Comparison of ENCODE assay signal across 11 mouse cellular contexts in genomic region chr3:145654028-145654427, GRCm38 (mm10). TPM values are rescaled to one million over a fixed set of nuclear protein-coding genes. Genes with fewer than 3 reads are reported as not detected.
DNase-seq lines count a peak whose midpoint lies in the region; ATAC-seq and TF ChIP-seq lines count a peak whose summit lies in the region.
"Had no signal": no experiment of that assay in that cellular context is flagged by ENCODE, and none has a peak within 500 bp of the region (broad histone marks: within the 10 kb centered on the region; RNA-seq: fewer than 3 reads in every experiment).

No protein-coding gene starts in this region.

- H3K4me1 ChIP-seq in forebrain, embryonic 10.5 days: peaks cover 63% of the 10 kb centered on the region
- H3K4me1 ChIP-seq in forebrain, embryonic 13.5 days: peaks cover 46% of the 10 kb centered on the region
- peaks cover 47% of the 10 kb centered on the region for H3K4me1 ChIP-seq in hindbrain, embryonic 12.5 days
- H3K4me1 ChIP-seq in hindbrain, embryonic 16.5 days (ENCODE audit: control insufficient read depth, insufficient read depth, low read depth, low read length): peaks cover 27% of the 10 kb centered on the region
- H3K4me1 ChIP-seq in limb, embryonic 14.5 days (ENCODE audit: control insufficient read depth, insufficient read depth, low read length): peaks cover 34% of the 10 kb centered on the region
- H3K4me1 ChIP-seq in midbrain, embryonic 13.5 days (replicated peaks): peaks cover 46% of the 10 kb centered on the region

- no peak for TF ChIP-seq POLR2A in limb, embryonic 14.5 days (IDR thresholded peaks at IDR 0.05; ENCODE audit: borderline replicate concordance, extremely low read depth, insufficient read depth, insufficient read length)

- peak overlapping the region; percentile 82 for H3K4me3 ChIP-seq in forebrain, embryonic 10.5 days
- H3K4me3 ChIP-seq in forebrain, embryonic 13.5 days: no peak overlapping the region
- H3K4me3 ChIP-seq in hindbrain, embryonic 12.5 days: no peak overlapping the region
- no peak overlapping the region for H3K4me3 ChIP-seq in hindbrain, embryonic 16.5 days (ENCODE audit: low read length)
- no peak overlapping the region for H3K4me3 ChIP-seq in limb, embryonic 14.5 days (replicated peaks; ENCODE audit: low read length)
- H3K4me3 ChIP-seq in midbrain, embryonic 13.5 days (replicated peaks): no peak overlapping the region

- WGBS in forebrain, embryonic 10.5 days: 44% methylated on average over 9 of the region's 9 CpGs
- 62% methylated on average over 9 of the region's 9 CpGs for WGBS in forebrain, embryonic 13.5 days
- 55% methylated on average over 9 of the region's 9 CpGs for WGBS in hindbrain, embryonic 12.5 days
- 78% methylated on average over 9 of the region's 9 CpGs for WGBS in hindbrain, embryonic 16.5 days
- 58% methylated on average over 9 of the region's 9 CpGs for WGBS in limb, embryonic 14.5 days
- 55% methylated on average over 9 of the region's 9 CpGs for WGBS in midbrain, embryonic 13.5 days

- 0 out of 2 replicates have a peak, but pooled peaks cover 2% of the 10 kb centered on the region for H3K36me3 ChIP-seq in forebrain, embryonic 10.5 days (replicated peaks)
- H3K36me3 ChIP-seq in forebrain, embryonic 13.5 days (ENCODE audit: poor library complexity, severe bottlenecking): no peaks in the 10 kb centered on the region
- H3K36me3 ChIP-seq in hindbrain, embryonic 12.5 days: no peaks in the 10 kb centered on the region
- H3K36me3 ChIP-seq in hindbrain, embryonic 16.5 days (ENCODE audit: control insufficient read depth, insufficient read depth, low read length): no peaks in the 10 kb centered on the region
- peaks cover 3% of the 10 kb centered on the region; the same call in 1 of the 2 replicates for H3K36me3 ChIP-seq in limb, embryonic 14.5 days (ENCODE audit: control insufficient read depth, insufficient read depth, low read length)
- H3K36me3 ChIP-seq in midbrain, embryonic 13.5 days: no peaks in the 10 kb centered on the region
- H3K36me3 ChIP-seq: hindbrain, embryonic 13.5 days had no signal

- H3K9ac ChIP-seq in forebrain, embryonic 13.5 days: no peak overlapping the region
- no peak overlapping the region for H3K9ac ChIP-seq in hindbrain, embryonic 12.5 days
- H3K9ac ChIP-seq in hindbrain, embryonic 16.5 days (ENCODE audit: low read depth, low read length): no peak overlapping the region
- H3K9ac ChIP-seq in limb, embryonic 14.5 days (ENCODE audit: low read depth, low read length, severe bottlenecking): no peak overlapping the region
- H3K9ac ChIP-seq in midbrain, embryonic 13.5 days (replicated peaks): no peak overlapping the region

- H3K4me2 ChIP-seq in forebrain, embryonic 13.5 days: no peak overlapping the region
- H3K4me2 ChIP-seq in hindbrain, embryonic 12.5 days (replicated peaks): peak overlapping the region; percentile 87; the same call in 1 of the 2 replicates
- H3K4me2 ChIP-seq in hindbrain, embryonic 16.5 days (ENCODE audit: low read length): no peak overlapping the region
- peak overlapping the region; percentile 80 for H3K4me2 ChIP-seq in limb, embryonic 14.5 days (replicated peaks; ENCODE audit: low read depth, low read length, severe bottlenecking)
- no peak overlapping the region for H3K4me2 ChIP-seq in midbrain, embryonic 13.5 days (replicated peaks)

- ATAC-seq in forebrain, embryonic 13.5 days: no peak
- ATAC-seq in hindbrain, embryonic 12.5 days (ENCODE audit: low FRiP score): no peak
- no peak for ATAC-seq in hindbrain, embryonic 16.5 days
- no peak for ATAC-seq in limb, embryonic 14.5 days (ENCODE audit: low FRiP score, low read depth)
- no peak for ATAC-seq in midbrain, embryonic 13.5 days

- no peak for DNase-seq in forebrain, embryonic 10.5 days (ENCODE audit: extremely low spot score, low spot score)
- peak; percentile 33 for DNase-seq in R1 (ENCODE audit: low read depth, low spot score)
- no peak for DNase-seq in limb, embryonic 14.5 days (ENCODE audit: low spot score)
- no peak for DNase-seq in cerebellum, adult 11-12 months
- DNase-seq: cerebellum, adult 9-11 months had no signal

- H3K27ac ChIP-seq in forebrain, embryonic 10.5 days: peak overlapping the region; percentile 96; the same call in 1 of the 2 replicates
- H3K27ac ChIP-seq in forebrain, embryonic 13.5 days: no peak overlapping the region
- H3K27ac ChIP-seq in hindbrain, embryonic 12.5 days: no peak overlapping the region
- H3K27ac ChIP-seq in hindbrain, embryonic 16.5 days (ENCODE audit: low read depth, low read length): no peak overlapping the region
- H3K27ac ChIP-seq in limb, embryonic 14.5 days (replicated peaks; ENCODE audit: low read depth, low read length): no peak overlapping the region
- H3K27ac ChIP-seq in midbrain, embryonic 13.5 days: no peak overlapping the region
- H3K27ac ChIP-seq: hindbrain, embryonic 13.5 days; layer of hippocampus, adult 2 months had no signal

- peaks cover 38% of the 10 kb centered on the region for H3K27me3 ChIP-seq in forebrain, embryonic 10.5 days (ENCODE audit: poor library complexity, severe bottlenecking)
- peaks cover 15% of the 10 kb centered on the region; the same call in 1 of the 2 replicates for H3K27me3 ChIP-seq in forebrain, embryonic 13.5 days
- peaks cover 28% of the 10 kb centered on the region for H3K27me3 ChIP-seq in hindbrain, embryonic 12.5 days
- H3K27me3 ChIP-seq in hindbrain, embryonic 16.5 days (replicated peaks; ENCODE audit: control insufficient read depth, insufficient read depth, low read length): peaks cover 15% of the 10 kb centered on the region; the same call in 1 of the 2 replicates
- no peaks in the 10 kb centered on the region for H3K27me3 ChIP-seq in limb, embryonic 14.5 days (ENCODE audit: control insufficient read depth, insufficient read depth, low read length)
- peaks cover 61% of the 10 kb centered on the region for H3K27me3 ChIP-seq in midbrain, embryonic 13.5 days

- H3K9me3 ChIP-seq in forebrain, embryonic 10.5 days: no peaks in the 10 kb centered on the region
- H3K9me3 ChIP-seq in forebrain, embryonic 13.5 days (replicated peaks): no peaks in the 10 kb centered on the region
- no peaks in the 10 kb centered on the region for H3K9me3 ChIP-seq in hindbrain, embryonic 12.5 days (replicated peaks)
- no peaks in the 10 kb centered on the region for H3K9me3 ChIP-seq in hindbrain, embryonic 16.5 days (ENCODE audit: control insufficient read depth, low read length)
- H3K9me3 ChIP-seq in limb, embryonic 14.5 days (ENCODE audit: control insufficient read depth, low read length): no peaks in the 10 kb centered on the region
- H3K9me3 ChIP-seq in midbrain, embryonic 13.5 days: no peaks in the 10 kb centered on the region
- H3K9me3 ChIP-seq: hindbrain, embryonic 13.5 days had no signal

RNA-seq across cellular contexts. Expression of gene Ccn1, which starts 4.2 kb away (rescaled TPM):
- polyA plus RNA-seq in forebrain, embryonic 10.5 days (2016; fragmentation: Nextera tagmentation; extraction: Ambion mirVana): 49.9 and 64.8 TPM in 2 replicates
- 32.9 and 35.6 TPM in 2 replicates for polyA plus RNA-seq in forebrain, embryonic 13.5 days (2015; fragmentation: Nextera tagmentation; extraction: Ambion mirVana)
- polyA plus RNA-seq in hindbrain, embryonic 12.5 days (2016; fragmentation: Nextera tagmentation; extraction: Ambion mirVana): 40.8 and 41.9 TPM in 2 replicates
- polyA plus RNA-seq in hindbrain, embryonic 16.5 days (2015; fragmentation: Nextera tagmentation; extraction: Ambion mirVana): 7.5 and 8.5 TPM in 2 replicates
- polyA plus RNA-seq in limb, embryonic 14.5 days (2012; rRNA removed): 105 and 119 TPM in 2 replicates
- 53.5 and 59.8 TPM in 2 replicates for polyA plus RNA-seq in limb, embryonic 14.5 days (2014; fragmentation: Nextera tagmentation; extraction: Ambion mirVana)
- polyA plus RNA-seq in midbrain, embryonic 13.5 days (2015; fragmentation: Nextera tagmentation; extraction: Ambion mirVana): 8.5 and 10.2 TPM in 2 replicates

Comparison
In these comparisons a context has a peak if more than half of its experiments do, and no peak if none do; other contexts are left out.
1. H3K4me2 ChIP-seq: peak in hindbrain, embryonic 12.5 days (single experiment) and limb, embryonic 14.5 days (single experiment); none in forebrain, embryonic 13.5 days (single experiment), hindbrain, embryonic 16.5 days (single experiment) and midbrain, embryonic 13.5 days (single experiment).